Mouse (Mus musculus): ENCODE measurements at regions not wholly inside any gene's neighbourhood (a gene's known extent, or its start where the extent isn't known, plus 50 kb on each side); places are given as distances from the start of the nearest gene placed in this dataset.

DNA sequence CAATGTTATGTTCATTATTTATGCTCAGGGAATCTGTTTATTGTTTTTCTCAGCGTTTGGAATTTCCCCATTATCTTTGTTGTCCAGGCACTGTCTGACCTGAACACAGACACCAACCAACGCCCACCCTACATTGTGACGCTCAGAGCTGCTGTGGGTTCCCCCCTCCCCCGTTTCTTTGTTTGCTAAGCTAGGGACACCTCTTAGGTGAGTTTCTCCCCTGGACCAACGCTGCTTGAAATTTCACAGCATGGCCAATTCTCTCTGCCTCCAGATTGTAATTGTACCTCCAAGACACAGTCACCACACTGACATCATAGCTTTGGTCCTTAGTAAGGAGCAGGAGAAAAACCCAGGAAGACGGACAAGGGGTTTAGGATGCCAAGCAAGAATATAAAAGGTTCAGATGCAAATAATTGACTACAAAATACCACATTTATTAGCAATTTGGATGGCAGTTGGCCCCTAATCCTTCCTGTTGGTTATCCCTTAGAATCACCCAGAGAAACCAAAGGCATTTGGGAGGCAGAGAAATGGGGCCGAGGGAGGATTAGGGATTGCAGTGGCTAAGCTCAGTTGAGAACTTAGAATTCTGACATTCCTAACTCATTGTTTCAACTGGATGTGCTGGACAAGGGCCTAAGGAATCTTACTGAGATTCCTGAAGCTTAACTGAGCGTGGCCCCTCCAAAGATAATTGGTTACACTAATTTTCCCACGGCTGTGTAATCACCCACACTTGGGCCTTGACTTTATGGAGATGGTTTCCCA lies 76.0 kb downstream of the Gm19935 start:
- no peak overlapping the region for H3K9ac ChIP-seq (replicated peaks; ENCODE audit: low read depth, low read length)
- no peaks in the 10 kb centered on the region for H3K4me1 ChIP-seq (ENCODE audit: control insufficient read depth, insufficient read depth)
- ATAC-seq (ENCODE audit: insufficient read depth, low read depth) (no peak), DNase-seq (ENCODE audit: low spot score) (no peak)
- H3K27ac ChIP-seq (ENCODE audit: low read depth): no peak overlapping the region
- no peaks in the 10 kb centered on the region for H3K36me3 ChIP-seq (replicated peaks; ENCODE audit: control insufficient read depth, insufficient read depth, low read length)
- H3K4me3 ChIP-seq (ENCODE audit: low read depth, low read length): no peak overlapping the region
- no peaks in the 10 kb centered on the region for H3K27me3 ChIP-seq (ENCODE audit: control insufficient read depth, insufficient read depth, low read length)
- no peaks in the 10 kb centered on the region for H3K9me3 ChIP-seq (replicated peaks; ENCODE audit: control insufficient read depth, low read length)
- TF ChIP-seq CTCF (IDR thresholded peaks at IDR 0.05; ENCODE audit: low read depth): no peak
- TF ChIP-seq EP300 (IDR thresholded peaks at IDR 0.05; ENCODE audit: low read depth): no peak
- no peak overlapping the region for H3K4me2 ChIP-seq (ENCODE audit: low read depth, low read length)
- WGBS: 52% methylated on average over 9 of the region's 9 CpGs

DNA sequence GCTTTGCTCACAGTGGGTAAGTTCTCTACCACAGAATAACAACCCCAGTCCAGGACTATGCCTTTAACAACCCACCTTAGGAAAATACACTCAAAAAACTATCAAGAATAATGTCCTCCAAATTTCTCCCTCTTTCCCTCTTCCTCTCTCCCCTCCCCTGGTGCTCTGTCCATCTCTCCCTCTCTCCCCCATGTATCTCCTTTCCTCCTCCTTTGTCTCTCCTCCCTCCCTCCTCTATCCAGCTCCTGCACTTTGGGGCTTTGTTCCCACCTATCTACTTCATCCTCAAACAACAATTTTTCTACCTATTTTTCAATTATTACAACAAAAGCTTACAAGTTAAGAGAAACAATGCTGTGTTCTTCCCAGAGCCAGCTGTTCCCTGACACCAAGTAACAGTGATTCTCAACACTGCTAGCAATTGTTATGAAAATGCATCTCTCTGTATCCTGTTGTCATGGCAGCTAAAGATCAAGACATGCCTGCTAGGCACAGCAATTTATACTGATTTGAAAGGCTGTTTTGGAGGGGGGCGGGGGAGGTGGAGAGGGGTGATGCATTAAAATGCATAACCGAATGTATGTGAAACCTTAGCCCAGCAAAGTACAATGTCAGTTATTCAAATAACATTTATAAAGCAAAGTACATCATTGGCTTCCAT lies 76.8 kb downstream of the Gm19935 start:
- Histone ChIP-seq H3K4me2 (ENCODE audit: low read depth, low read length) (no peak overlapping the region), H3K4me1 (ENCODE audit: control insufficient read depth, insufficient read depth) (no peaks in the 10 kb centered on the region), H3K36me3 (replicated peaks; ENCODE audit: control insufficient read depth, insufficient read depth, low read length) (no peaks in the 10 kb centered on the region), H3K27me3 (ENCODE audit: control insufficient read depth, insufficient read depth, low read length) (no peaks in the 10 kb centered on the region), H3K4me3 (ENCODE audit: low read depth, low read length) (no peak overlapping the region), H3K9ac (replicated peaks; ENCODE audit: low read depth, low read length) (no peak overlapping the region), H3K9me3 (replicated peaks; ENCODE audit: control insufficient read depth, low read length) (no peaks in the 10 kb centered on the region), H3K27ac (ENCODE audit: low read depth) (no peak overlapping the region)
- WGBS: 71% methylated on average over 2 of the region's 2 CpGs
- ATAC-seq (ENCODE audit: insufficient read depth, low read depth) (no peak), DNase-seq (ENCODE audit: low spot score) (no peak)
- TF ChIP-seq CTCF (IDR thresholded peaks at IDR 0.05; ENCODE audit: low read depth) (no peak), EP300 (IDR thresholded peaks at IDR 0.05; ENCODE audit: low read depth) (no peak)

DNA sequence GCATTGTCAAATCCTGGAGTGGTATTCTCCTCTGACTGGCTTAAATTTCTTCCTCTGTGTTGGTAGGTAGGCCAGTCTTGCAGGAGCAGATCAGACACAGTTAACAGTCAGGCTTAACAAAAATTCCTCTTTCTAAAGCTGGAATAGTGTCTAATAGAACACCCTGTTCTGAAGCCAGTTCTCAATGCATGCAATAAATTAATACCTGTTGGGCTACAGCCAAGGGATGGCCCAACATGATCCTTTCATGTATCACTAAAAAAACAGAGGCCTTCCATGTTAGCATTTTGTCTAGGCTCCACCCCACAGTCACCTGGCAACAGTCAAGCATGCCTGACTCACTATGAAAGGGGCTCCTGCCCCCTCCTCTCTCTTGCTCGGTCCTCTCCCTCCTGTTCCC lies 89.2 kb downstream of the Gm19935 start:
- WGBS: 31% methylated on average over 1 of the region's 1 CpGs
- TF ChIP-seq EP300 (IDR thresholded peaks at IDR 0.05; ENCODE audit: low read depth): no peak
- no peak for TF ChIP-seq CTCF (IDR thresholded peaks at IDR 0.05; ENCODE audit: low read depth)
- Histone ChIP-seq H3K9me3 (replicated peaks; ENCODE audit: control insufficient read depth, low read length) (no peaks in the 10 kb centered on the region), H3K27ac (ENCODE audit: low read depth) (no peak overlapping the region), H3K4me1 (ENCODE audit: control insufficient read depth, insufficient read depth) (no peaks in the 10 kb centered on the region), H3K9ac (replicated peaks; ENCODE audit: low read depth, low read length) (no peak overlapping the region), H3K4me2 (ENCODE audit: low read depth, low read length) (no peak overlapping the region), H3K27me3 (ENCODE audit: control insufficient read depth, insufficient read depth, low read length) (no peaks in the 10 kb centered on the region), H3K36me3 (replicated peaks; ENCODE audit: control insufficient read depth, insufficient read depth, low read length) (no peaks in the 10 kb centered on the region), H3K4me3 (ENCODE audit: low read depth, low read length) (no peak overlapping the region)
- ATAC-seq (ENCODE audit: insufficient read depth, low read depth) (no peak), DNase-seq (ENCODE audit: low spot score) (no peak)

DNA sequence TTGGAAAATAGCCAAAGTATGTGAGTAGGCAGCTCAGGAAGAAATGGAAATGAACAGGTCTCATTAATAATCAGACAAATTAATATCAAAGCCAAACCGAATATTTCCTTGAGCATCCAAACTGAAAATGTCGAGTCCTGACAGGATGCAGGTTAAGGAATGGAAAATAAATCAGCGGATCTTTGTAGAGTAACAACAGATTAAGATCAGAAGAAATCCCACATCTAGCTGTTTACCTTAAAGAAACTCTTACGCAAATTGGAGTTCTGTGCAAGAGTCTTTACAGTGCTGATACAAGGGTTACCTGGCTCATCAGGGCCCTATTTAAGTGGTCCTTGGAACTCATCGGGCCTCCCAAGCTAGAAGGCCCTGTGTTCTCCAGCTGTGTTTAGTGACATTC lies 92.0 kb downstream of the Gm19935 start:
- no peak overlapping the region for H3K9ac ChIP-seq (replicated peaks; ENCODE audit: low read depth, low read length)
- H3K4me2 ChIP-seq (ENCODE audit: low read depth, low read length): no peak overlapping the region
- DNase-seq (ENCODE audit: low spot score): no peak
- TF ChIP-seq EP300 (IDR thresholded peaks at IDR 0.05; ENCODE audit: low read depth) (no peak), CTCF (IDR thresholded peaks at IDR 0.05; ENCODE audit: low read depth) (no peak)
- no peaks in the 10 kb centered on the region for H3K36me3 ChIP-seq (replicated peaks; ENCODE audit: control insufficient read depth, insufficient read depth, low read length)
- H3K27ac ChIP-seq (ENCODE audit: low read depth): no peak overlapping the region
- no peaks in the 10 kb centered on the region for H3K9me3 ChIP-seq (replicated peaks; ENCODE audit: control insufficient read depth, low read length)
- 82% methylated on average over 5 of the region's 5 CpGs for WGBS
- no peak overlapping the region for H3K4me3 ChIP-seq (ENCODE audit: low read depth, low read length)
- no peaks in the 10 kb centered on the region for H3K27me3 ChIP-seq (ENCODE audit: control insufficient read depth, insufficient read depth, low read length)
- no peak for ATAC-seq (ENCODE audit: insufficient read depth, low read depth)
- no peaks in the 10 kb centered on the region for H3K4me1 ChIP-seq (ENCODE audit: control insufficient read depth, insufficient read depth)

DNA sequence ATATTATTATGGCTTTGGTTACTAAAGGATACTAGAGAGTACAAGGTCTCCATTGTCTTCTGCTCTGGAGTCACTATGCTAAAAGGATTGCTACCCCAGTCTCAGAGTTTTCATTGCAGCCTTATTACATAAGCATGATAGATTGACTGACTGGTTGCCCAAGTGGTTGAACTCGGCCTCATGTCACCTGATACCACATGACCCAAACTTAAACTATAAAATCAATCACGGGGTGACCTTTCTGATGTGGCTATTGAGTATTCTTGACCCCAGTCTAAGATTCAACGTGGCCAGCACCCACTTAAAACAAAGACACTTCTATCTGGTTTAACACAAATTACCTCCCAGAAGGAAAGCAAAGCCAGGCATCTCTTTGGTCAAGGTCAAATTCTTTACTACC lies 100.8 kb downstream of the Gm19935 start:
- Histone ChIP-seq H3K27ac (ENCODE audit: low read depth) (no peak overlapping the region), H3K4me3 (ENCODE audit: low read depth, low read length) (no peak overlapping the region), H3K9ac (replicated peaks; ENCODE audit: low read depth, low read length) (no peak overlapping the region), H3K36me3 (replicated peaks; ENCODE audit: control insufficient read depth, insufficient read depth, low read length) (no peaks in the 10 kb centered on the region), H3K4me1 (ENCODE audit: control insufficient read depth, insufficient read depth) (no peaks in the 10 kb centered on the region), H3K27me3 (ENCODE audit: control insufficient read depth, insufficient read depth, low read length) (no peaks in the 10 kb centered on the region), H3K9me3 (replicated peaks; ENCODE audit: control insufficient read depth, low read length) (no peaks in the 10 kb centered on the region), H3K4me2 (ENCODE audit: low read depth, low read length) (no peak overlapping the region)
- 54% methylated on average over 3 of the region's 3 CpGs for WGBS
- DNase-seq (ENCODE audit: low spot score) (no peak), ATAC-seq (ENCODE audit: insufficient read depth, low read depth) (no peak)
- TF ChIP-seq CTCF (IDR thresholded peaks at IDR 0.05; ENCODE audit: low read depth): no peak
- TF ChIP-seq EP300 (IDR thresholded peaks at IDR 0.05; ENCODE audit: low read depth): no peak

All from heart, postnatal 0 days (tissue).